Mouse (Mus musculus) thymus, postnatal 4 days (tissue): ENCODE measurements around the gene Bcas3.

Experiments
- DNase-seq: peaks from one replicate; pipeline ENCODE4 v3.0.0; 2021

Bcas3 gene

DNA sequence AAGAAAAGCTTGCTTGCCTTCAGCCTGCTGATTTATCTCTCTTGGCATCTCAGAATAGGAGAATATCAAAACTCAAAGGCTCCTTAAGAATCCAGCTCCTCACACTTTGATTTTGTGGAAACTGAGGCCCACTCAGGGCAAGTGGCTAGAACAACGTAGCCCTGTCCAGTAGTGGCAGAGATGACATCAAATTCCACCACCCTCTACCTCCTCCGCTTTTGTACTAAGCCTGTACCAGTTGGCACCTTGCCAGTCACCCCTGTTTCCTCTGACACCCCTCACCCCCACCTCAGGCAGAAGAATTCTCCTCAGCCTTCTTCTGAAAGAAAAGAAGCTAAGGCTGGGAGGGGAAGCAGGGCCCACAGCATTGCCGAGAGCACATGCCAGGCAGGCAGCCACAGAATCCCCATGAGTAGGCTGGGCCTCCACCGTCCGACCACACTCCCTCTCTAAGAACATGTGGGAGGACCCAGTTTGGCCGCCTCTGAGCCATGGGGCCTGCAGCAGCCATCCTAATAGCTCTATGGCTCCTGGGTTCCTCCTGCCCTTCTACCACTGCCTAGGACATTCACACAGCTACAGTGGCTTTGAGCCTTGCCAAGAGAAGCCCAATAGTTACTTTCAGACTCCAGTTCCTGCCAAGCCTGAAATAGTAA lies 407.6 kb downstream of the Bcas3 start:
- DNase-seq = peak; percentile 16

DNA sequence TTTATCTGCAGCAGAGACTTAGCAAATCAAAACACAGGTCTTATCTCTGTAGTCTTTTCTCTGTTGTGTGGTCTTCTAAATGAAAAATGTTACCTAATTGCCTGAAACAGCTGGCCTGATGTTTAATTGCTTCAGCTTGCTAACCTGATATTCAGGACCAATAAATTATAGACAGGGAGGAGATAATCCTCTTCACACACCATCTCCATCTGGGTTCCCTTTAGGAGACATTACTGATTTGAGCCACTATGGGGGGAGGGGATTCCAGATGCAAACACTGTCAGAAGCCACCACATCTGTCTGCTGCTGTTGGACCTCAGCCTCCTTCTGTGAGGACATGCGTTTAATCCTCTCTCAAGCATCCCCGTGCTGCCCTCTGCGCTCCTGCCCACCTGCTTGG lies 408.2 kb downstream of the Bcas3 start:
- DNase-seq = no peak

DNA sequence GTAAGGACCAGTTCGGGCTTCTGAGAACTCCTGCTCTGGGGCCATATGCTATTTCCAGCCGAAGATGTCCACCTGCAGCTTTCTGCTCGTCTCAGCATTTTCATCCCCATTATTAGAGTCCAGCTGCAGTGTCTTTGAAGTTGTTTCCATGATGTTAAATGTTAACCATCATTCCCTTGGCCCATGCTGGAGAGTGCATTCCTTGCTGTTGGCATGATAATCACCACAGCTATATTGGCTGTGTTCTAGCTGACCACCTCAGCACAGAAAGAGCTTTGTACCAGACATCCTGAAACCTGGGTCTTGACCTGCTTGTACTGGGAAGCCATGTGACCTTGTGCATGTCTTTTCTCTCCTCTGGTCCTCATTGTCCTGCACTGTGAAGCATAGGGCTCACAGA lies 410.7 kb downstream of the Bcas3 start:
- no peak for DNase-seq

DNA sequence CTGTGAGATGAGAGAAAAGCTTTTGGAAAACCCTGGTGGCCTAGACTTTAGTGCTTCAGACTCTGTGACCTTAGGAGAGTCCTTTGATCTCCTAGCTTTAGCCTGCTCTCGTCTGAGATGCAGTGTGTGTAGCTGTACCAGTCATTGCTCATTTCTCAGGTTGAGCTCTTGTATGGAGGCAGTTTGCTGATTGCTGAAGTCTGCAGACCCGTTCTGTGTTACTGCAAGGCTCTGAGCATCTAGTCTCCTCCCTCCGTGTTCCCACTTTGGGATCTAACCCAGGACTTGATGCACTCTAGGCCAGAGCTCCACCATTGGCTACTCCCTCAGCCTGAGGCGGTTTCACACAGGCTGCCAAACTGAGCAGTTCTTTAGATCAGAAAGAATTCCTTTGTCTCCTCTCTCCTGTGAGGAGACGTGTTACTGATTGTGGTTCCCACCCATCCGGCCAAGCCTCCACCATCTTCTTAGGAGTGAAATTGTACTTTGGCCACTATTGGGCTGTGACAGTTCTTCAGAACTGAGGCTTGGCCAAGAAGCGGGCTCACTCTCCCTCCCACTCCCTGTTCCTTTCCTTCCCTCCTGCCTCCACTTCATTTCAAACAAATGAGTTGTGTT lies 413.2 kb downstream of the Bcas3 start:
- DNase-seq = no peak

DNA sequence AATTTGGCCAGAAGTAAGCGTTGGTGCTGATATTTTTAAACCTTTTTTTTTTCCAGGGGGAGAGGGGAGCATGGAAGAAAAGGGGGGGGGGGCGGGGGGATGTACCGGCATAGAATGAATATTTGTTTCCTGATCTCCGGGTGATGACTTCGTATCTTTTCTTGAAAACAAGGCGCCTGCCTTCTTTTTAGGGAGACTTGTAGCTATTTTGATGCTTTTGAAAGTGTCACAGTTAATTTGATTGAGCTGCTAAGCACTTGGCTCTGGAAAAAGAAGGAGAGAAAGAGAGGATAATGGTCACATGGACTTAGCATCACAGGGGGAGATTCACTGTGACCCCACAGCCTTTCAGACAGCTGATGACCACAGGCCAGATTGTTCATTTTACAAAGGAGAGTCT lies 413.8 kb downstream of the Bcas3 start:
- no peak for DNase-seq

DNA sequence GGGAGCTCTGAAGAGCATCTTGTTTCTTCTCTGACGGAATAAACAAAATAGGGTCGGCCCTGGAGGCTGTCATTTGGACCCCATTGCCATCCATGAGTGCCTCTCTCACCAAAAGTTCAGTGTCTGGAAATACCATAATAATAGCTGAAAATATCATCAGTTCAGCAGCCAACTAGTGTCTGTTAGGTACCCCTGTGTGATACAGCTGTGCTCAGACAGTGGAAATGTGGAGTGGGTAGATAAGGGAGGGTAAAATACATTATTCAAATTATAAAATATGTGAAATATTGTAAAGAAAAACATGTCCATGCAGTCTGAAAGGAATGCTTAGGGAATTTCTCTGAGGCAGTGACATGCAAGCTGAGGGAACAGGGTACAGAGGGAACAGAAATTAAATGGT lies 416.8 kb downstream of the Bcas3 start:
- no peak for DNase-seq

DNA sequence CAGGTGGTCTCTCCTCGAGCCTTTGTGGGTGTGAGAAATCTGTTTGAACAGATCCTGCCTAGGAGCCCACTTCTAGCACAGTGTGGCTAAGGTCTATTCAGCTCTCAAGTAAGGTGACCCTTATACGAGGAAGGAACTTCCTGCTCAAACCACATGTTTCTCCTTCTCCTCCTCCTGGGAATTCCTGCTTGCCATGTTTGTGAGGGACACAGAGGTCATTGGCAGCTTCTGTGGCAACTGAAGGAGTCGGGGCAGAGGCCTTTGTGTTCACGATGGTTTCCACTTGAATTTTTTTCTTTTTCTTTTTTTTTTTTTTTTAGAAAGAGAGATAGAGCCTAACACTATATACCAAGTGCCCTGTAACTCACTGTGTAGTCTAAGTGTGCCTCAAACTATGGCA lies 420.4 kb downstream of the Bcas3 start:
- no peak for DNase-seq

DNA sequence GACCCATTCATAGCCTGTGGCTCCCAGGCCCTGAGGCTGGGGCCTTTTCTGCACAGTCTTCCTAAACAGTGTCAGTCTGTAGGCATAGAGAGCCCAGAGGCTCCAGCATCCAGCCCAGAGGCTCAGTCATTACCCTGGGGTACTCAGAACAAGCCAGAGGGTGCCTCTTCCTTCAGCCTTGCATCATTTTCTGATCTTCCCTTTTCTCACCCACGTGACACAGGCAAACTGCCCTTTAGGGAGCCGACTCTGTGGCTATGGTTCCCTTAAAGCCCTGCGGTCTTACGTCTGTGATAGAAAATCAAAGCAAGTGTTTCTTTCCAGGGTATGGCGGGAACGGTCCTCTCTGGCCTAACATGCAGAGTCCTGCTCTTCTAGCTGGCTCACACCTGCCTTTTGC lies 421.7 kb downstream of the Bcas3 start:
- DNase-seq = no peak

DNA sequence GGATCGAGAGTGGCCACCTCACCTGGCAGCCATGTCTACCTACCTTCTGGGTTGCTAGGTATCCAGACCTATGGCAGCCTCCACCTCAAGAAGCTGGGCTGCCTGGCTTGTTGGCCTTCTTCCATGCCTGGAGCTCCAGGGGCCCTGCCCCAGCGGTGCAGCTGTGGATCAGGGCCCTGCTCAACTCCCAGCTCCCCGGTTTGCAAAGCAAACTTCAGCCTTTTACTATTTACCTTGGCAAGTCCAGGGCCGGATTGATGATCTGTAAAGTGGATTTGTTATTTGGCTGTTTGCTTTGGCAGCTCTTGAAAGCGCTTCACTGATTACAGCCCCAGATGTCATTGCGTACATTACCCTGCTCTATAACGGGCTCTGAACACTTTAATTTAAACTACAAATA lies 422.5 kb downstream of the Bcas3 start:
- DNase-seq = no peak

DNA sequence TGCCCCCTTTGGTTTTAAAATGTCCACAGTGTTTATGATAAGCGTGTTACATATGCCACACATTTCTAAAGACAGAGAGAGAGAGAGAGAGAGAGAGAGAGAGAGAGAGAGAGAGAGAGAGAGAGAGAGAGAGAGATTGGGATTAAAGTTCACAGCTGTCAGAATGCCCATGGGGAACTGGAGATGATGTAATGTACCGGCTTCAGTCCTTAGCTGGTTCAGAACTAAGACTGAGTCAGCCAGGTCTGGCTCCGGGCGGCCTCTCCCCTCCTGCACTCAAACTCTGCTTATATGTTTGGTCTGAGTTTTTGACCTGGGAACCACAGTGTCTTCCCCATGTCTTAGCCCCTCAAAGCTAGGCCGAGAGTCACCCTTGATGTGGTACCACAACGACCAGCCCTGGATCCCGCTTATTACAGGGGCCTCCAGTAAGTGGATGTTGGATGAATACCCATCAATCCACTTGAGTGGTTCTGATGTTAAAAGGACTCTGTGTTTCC lies 423.9 kb downstream of the Bcas3 start:
- DNase-seq = no peak

DNA sequence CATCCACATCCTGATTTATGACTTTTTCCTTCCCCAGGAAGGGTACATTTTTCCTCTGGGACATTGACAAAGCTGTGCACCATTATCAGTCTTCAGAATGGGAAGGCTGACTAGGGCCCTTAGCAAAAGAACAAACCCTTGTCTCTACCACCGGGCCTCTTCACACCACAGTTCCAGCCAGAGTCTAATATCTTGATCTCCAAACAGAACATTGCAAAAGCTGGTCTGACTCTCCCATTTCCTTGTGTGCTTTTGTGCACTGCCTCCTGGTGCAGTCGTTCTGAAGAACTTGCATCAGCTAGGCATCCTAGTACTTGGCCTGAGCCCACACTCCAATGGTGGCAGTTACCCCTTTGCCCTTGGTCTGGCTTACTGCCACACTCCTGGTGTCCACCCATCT lies 425.0 kb downstream of the Bcas3 start:
- no peak for DNase-seq

DNA sequence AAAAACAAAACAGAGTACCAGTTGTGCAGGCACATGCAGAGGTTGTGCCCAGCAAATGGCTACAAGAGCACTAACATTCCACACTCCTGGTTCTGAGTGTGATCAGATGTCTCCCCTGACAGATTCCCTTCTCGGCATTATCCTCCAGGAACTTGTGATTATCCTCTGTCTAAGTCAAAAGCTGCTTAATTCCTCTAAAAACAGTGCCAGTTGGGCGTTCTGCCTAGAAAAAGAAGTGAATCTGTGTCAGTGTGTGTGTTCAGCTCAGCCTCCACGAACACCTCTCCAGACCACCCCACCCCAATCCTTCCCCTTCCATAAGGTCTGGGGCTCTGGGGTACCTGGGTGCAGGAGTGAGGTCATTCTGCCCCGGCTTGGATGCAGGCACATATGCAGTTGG lies 427.3 kb downstream of the Bcas3 start:
- no peak for DNase-seq

DNA sequence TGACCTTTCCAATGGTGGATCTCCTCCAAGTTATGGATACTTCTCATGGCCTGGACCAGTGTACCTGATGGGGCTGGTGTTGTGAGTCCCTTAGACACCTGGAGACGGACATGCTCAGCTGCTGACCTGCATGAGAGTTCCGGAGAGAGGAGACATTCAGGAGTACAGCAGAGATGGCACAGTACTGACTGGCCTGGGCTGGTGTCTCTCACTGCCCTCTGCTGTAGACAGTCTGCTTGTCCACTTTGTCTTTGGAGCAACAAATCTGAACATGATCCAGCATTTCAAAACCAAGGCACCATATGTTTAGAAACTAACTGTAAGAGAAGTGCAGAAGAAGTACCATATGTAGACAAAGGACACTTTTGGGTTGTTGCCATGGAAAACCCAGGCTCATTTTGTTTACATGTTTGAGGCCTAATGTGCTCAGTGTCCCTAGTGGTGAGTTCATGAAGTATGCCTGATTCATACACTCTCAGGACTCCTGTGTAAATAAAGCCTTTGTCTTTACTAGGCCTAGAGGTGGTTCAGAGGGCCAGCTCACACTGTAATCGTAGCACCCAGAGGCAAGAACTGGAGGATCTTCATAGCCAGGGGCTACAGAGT lies 433.2 kb downstream of the Bcas3 start:
- DNase-seq = no peak

DNA sequence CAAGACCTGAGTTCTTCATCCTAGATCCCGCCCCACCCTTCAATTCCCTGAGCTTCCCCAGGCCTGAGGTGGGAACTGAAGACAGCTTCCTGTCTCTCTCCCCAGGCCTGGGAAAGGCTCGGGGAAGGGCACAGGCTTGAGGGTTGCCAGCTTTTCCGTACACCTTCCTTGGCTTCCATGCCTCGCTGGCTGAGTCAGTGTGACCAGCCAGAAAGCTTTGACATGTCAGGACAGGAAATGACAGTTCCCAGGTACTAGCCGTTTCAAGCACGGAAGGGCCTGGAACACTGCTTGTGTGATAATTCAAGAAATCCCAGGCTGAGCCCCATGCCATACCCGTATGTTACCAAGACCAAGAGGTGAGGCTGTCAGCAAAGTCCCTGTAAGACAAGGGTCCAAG lies 436.8 kb downstream of the Bcas3 start:
- DNase-seq = no peak

DNA sequence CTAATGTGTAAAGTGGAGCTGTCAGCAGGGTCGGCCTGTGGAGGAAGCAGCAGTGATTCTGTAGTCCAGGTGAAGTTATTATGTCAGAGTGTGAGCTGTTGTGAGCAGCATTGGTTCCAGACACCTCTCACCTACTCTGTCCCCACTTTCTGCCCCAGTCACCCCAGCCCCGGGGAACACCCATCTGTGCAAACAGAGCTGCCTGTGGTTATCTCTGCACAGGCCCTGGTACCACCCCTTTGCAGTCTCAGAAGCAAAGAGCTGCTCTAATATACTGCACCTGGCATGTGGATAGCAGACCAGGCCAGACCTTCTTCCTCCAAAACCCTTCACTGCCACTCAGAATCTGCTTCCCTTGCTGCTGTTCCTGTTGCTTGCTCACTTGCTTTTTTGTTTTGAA lies 437.3 kb downstream of the Bcas3 start:
- DNase-seq = no peak

DNA sequence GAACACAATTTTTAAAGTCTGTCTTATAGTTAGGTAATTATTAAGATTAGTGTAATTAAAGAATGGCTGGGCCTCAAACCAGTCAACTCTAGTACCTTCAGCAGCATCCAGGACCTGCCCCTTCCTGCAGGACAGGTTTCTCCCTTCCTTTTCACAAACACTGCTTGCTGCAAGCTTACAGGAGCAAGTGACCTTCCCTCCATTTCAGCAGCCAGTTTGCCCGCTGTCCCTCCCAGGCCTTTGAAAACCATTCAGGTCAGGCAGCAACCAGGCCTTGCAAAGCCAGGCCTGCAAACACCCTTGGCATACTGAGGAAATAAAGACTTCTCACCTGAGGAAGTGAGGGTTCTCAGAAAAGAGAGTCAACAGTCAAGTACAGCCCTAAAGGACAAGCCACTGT lies 438.2 kb downstream of the Bcas3 start:
- no peak for DNase-seq

DNA sequence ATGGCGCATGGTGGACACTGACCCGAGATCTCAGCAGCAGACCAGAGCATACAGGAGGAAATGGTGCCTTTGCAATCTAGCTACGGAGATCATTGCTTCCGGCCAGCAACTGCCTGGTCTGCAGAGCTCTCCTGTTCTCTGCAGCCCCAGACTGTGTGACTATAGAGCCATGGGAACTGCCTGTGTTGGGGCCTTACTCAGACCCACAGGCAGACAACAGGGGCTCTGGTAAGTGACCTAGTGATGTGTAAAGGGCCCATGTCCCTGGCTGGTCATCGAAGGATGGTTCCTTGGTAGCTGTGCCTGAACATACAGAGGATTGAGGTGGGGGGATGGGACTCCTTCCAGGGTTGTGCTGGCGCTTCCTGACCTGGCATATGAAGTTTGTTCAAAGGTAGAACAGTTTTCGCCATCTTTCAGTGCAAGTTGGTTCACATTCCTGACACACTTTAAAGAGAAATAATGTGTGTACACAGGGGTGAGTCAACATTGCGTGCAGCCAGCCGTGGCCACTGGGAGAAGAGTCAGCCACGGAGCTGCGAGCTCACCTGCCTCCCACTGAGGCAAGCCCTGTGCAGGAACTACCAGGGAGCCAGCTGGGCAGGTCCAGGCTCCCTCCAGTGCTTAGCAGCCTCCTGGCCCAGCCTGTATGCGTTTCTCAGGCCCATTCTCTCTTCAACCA lies 439.7 kb downstream of the Bcas3 start:
- DNase-seq = no peak

DNA sequence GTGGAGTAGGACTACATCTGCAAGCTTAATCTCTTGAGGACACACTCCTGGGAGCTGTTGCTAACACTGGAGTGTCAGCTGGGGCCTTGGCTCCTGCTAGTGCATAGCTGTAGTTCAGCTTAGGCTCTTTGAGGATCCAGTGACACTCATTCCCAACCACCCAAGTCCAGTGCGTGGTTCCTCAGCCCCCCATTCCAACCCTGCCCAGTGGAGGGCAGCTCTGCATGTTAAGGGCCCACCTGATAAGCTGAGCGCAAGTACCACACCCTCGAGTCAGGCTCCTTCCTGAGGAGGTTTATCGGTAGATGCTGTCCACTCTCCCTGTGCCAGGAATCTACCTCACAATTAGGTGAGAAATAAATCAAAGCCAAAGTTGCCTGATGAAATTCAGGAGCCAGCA lies 446.5 kb downstream of the Bcas3 start:
- DNase-seq = no peak

DNA sequence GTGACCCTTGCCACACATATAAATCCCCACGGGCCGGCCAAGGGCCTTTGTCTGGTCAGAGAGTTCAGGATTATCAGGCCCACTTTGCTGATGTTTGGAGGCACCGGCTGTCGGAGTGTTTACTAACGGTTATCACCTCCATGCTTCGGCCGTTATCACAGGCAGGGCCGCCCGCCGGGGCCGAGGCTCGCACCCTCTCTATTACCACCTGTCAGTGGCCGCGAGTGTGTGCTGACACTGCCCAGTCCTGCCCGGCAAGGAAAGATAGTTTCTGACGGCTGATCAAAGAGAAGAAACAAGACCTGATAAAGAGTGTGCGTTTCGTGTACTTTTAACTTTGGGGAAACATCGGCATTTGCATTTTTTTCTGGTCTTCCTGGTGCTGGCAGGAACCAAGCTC lies 446.9 kb downstream of the Bcas3 start:
- no peak for DNase-seq

DNA sequence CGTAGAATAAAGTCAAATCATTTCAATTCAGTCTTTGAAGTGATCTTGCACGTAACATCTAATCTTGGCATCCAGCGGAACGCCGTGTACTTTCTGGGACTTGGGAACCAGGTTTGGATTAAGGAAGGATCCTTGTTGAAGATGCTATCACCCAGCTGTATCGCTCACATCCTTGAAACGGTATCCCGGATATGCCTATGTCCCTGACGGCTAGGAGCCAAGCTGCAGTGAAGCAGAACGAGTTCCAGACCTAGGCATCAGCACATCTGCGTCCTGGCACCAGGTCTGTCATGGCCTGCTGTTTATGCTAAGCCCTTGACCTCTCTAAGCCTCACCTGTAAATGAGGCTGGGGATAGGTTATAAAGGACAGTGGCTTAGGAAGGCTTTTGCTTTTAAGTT lies 447.4 kb downstream of the Bcas3 start:
- no peak for DNase-seq

DNA sequence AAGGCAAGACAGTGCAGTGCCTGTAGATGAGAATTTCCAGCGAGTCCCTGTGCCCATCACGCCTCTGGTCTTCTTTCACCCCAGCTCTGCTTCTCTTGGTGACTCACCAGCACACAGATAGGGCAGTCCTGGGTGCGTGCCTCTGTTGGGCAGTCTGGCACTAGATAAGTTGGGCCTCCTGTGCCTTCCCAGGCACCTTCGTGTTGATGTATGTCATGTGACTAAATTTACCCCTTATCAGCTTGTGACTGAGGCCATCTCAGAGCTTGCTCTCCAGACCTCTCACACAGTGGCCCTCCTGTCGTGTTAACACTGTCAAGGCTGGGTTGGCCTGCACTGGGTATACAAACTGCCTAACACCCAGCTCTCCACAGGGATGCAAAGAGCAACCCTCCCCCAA lies 451.1 kb downstream of the Bcas3 start:
- no peak for DNase-seq

DNA sequence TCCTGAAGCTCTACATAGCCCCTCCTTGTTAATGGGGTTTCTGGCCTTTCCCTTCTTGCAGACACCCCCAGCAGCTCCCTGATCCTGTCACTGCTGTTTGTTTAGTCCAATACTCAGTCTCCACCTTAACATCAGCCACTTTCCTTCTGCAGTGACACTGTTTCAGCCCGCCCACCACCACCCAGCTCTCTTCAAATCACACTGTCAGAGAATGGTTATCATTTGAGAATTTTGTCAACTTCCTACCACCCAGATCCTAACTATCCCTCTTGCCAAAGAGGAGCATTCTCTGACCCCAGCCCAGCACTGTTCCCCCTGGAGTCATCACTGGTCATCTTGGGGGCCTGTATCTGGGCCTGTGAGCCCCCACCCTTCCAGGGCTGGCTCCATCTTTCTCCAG lies 452.8 kb downstream of the Bcas3 start:
- no peak for DNase-seq

DNA sequence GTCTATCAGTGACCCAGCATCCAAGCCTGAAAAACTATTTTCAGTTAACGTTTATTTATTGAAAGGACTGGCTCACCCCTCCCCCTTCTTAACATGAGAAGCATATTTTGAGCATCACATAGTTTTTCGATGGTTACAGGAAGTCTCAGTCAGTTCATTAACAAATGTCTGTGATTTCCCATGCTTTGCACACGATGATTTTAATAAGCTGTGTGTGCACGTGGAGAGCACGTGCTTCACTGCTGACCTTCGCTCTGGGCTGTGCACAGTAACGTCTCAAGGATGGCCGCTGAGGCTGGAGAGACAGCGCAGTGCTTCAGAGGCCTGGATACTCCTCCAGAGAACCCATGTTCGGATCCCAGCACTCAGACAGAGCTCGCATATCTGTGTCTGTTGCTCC lies 454.4 kb downstream of the Bcas3 start:
- DNase-seq = no peak

DNA sequence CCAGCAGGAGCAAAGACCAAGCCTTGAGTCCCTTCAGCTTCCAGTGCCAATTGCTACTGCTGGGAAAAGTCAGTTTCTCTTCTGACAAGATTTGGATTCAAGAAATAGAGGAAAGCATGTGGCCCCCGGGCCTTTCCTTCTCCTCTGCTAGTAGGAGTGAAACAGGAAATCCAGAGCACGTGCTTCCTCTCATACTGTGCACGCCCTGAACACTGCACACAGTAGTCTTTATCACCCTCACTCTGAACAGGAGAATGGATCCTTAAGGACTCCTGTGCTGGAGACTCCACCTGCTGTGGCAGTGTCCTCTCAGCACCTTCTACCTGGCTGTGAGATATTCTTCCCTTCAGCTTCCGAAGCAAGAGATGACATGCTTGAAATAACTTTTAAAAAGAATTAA lies 458.3 kb downstream of the Bcas3 start:
- DNase-seq = no peak
